Mouse (Mus musculus) limb, embryonic 12.5 days (tissue): ENCODE measurements at regions not wholly inside any gene's neighbourhood (a gene's known extent, or its start where the extent isn't known, plus 50 kb on each side); places are given as distances from the start of the nearest gene placed in this dataset.
A peak's percentile ranks its signal among the peaks of the same experiment; 100 is the strongest.

ENCODE experiments used
- ATAC-seq: fragments of 200-750 bp; cut with Nextera tagmentation; 2 replicates; pipeline ENCODE4 v1.8.0; 2017; ENCODE audit warnings: low read depth, moderate TSS enrichment; ENCODE audit not compliant: insufficient number of reproducible peaks, insufficient read depth, low FRiP score, low TSS enrichment
- H3K27ac ChIP-seq: fragments of 300-500 bp; sonication (generic); 2 replicates; pipeline ENCODE4 v1.5.1; 2016; ENCODE audit warnings: mild to moderate bottlenecking, moderate library complexity
- H3K27me3 ChIP-seq: fragments of 300-500 bp; sonication (generic); 2 replicates; pipeline ENCODE4 v1.6.1; 2016; ENCODE audit warnings: mild to moderate bottlenecking, moderate library complexity
- H3K36me3 ChIP-seq: fragments of 300-500 bp; sonication (generic); 2 replicates; pipeline ENCODE4 v1.6.1; 2016; ENCODE audit warnings: mild to moderate bottlenecking, moderate library complexity
- H3K4me1 ChIP-seq: fragments of 300-500 bp; sonication (generic); replicated peaks from 2 replicates; pipeline ENCODE4 v1.6.1; 2016
- H3K4me2 ChIP-seq: fragments of 300-500 bp; sonication (generic); 2 replicates; pipeline ENCODE4 v1.6.1; 2016; ENCODE audit warnings: mild to moderate bottlenecking, moderate library complexity
- H3K4me3 ChIP-seq: fragments of 300-500 bp; sonication (generic); replicated peaks from 2 replicates; pipeline ENCODE4 v1.5.1; 2016; ENCODE audit warnings: mild to moderate bottlenecking
- H3K9ac ChIP-seq: fragments of 300-500 bp; sonication (generic); replicated peaks from 2 replicates; pipeline ENCODE4 v1.6.1; 2016; ENCODE audit warnings: mild to moderate bottlenecking, moderate library complexity
- H3K9me3 ChIP-seq: fragments of 300-500 bp; sonication (generic); 2 replicates; pipeline ENCODE4 v1.6.1; 2016; ENCODE audit warnings: mild to moderate bottlenecking, moderate library complexity
- WGBS: fragments of 180-500 bp; shearing (Covaris S2); methylation state at CpG from one replicate; pipeline ENCODE4 v1.1.7; 2016; 5-methylcytosine and 5-hydroxymethylcytosine counted together

DNA sequence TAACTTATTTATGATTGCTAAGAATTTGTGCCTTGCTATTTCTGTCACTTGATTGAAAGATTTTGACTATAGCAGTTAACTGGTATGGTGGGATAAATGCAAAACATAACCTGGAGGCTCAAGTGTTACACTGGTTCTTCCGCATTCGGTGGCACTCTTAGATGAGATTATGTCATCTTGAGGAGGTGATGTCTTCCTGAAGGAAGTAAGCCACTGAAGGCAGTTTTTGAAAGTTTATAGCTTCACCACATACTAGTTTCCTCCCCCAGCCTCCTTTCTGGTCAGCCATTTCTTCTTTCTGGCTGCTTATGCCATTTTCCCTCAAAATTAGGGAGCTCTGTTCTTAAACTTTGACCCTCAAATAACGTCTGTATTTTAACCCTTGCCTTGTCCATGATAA lies 710.3 kb upstream of the Slit2 start:
- Histone ChIP-seq H3K4me1 (peaks cover 3% of the 10 kb centered on the region; the same call in 1 of the 2 replicates), H3K27ac (no peak overlapping the region), H3K27me3 (no peaks in the 10 kb centered on the region), H3K9ac (no peak overlapping the region), H3K4me2 (no peak overlapping the region), H3K4me3 (no peak overlapping the region), H3K9me3 (no peaks in the 10 kb centered on the region), H3K36me3 (no peaks in the 10 kb centered on the region)
- ATAC-seq: no peak
- 70% methylated on average over 3 of the region's 3 CpGs for WGBS

DNA sequence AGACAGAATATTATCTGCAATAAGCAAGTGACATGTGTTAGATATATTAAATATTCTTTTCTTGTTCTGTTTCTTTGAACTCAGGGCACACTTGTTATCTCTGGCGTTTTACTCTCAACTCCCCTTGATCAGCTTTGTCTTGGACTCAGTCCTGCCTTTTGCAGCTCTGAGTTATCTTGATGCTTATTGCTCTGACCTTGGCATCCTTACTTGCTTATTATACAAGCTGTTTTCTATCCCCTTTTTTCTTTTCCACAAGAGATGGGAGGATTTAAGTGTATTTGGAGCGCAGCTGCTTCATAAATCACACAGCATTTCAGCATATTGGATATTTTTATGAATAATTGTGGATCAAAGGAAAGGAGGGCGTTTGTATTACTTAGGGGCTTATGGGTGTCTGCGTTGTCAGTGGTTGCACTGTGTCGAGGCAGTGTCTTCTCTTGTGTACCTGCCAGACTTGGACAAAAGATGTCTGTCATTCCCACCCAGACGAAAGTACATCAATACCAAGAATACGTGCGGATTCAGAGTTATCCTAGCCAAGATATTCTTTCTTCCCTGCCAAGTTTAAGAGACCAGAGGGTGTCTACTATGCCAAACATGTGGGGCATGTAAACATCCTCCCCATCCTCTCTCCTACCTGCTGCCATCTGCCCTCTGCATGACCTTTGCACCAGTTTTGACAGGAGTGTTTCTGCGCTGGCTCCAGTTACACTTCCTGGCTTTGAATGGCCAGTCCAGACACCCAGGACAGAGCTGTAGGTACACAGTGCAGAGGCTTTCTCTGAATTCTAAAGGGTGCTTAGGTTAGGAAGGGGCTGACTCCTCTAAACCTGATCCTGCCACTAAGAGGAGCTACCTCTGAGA lies 709.3 kb upstream of the Slit2 start:
- no peak for ATAC-seq
- Histone ChIP-seq H3K9me3 (no peaks in the 10 kb centered on the region), H3K9ac (no peak overlapping the region), H3K4me1 (peaks cover 3% of the 10 kb centered on the region; the same call in 1 of the 2 replicates), H3K27ac (no peak overlapping the region), H3K4me2 (no peak overlapping the region), H3K36me3 (no peaks in the 10 kb centered on the region), H3K4me3 (no peak overlapping the region), H3K27me3 (no peaks in the 10 kb centered on the region)
- 64% methylated on average over 9 of the region's 9 CpGs for WGBS

DNA sequence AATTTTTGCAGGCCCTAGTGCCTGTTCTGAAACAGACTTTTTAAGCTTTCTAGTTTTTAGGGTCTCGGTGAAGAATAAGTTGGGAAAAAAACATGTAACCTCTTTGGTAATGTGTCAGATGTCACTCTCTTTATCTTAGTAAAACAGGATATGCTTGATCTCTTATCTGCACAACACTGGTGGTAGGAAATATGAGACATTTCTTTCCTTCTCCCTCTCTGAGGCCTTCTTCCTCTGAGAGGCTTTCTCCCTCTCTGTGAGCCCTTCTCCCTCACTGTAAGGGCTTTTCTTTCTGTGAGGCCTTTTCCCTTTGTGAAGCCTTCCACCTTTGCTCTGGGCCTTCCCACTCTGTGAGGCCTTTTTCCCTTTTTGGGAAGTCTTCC lies 708.7 kb upstream of the Slit2 start:
- no peak overlapping the region for H3K27ac ChIP-seq
- H3K9ac ChIP-seq: no peak overlapping the region
- H3K4me2 ChIP-seq: no peak overlapping the region
- 72% methylated on average over 1 of the region's 1 CpGs for WGBS
- H3K4me3 ChIP-seq: no peak overlapping the region
- H3K9me3 ChIP-seq: no peaks in the 10 kb centered on the region
- H3K36me3 ChIP-seq: no peaks in the 10 kb centered on the region
- no peak for ATAC-seq
- no peaks in the 10 kb centered on the region for H3K27me3 ChIP-seq
- H3K4me1 ChIP-seq: peaks cover 3% of the 10 kb centered on the region; the same call in 1 of the 2 replicates

DNA sequence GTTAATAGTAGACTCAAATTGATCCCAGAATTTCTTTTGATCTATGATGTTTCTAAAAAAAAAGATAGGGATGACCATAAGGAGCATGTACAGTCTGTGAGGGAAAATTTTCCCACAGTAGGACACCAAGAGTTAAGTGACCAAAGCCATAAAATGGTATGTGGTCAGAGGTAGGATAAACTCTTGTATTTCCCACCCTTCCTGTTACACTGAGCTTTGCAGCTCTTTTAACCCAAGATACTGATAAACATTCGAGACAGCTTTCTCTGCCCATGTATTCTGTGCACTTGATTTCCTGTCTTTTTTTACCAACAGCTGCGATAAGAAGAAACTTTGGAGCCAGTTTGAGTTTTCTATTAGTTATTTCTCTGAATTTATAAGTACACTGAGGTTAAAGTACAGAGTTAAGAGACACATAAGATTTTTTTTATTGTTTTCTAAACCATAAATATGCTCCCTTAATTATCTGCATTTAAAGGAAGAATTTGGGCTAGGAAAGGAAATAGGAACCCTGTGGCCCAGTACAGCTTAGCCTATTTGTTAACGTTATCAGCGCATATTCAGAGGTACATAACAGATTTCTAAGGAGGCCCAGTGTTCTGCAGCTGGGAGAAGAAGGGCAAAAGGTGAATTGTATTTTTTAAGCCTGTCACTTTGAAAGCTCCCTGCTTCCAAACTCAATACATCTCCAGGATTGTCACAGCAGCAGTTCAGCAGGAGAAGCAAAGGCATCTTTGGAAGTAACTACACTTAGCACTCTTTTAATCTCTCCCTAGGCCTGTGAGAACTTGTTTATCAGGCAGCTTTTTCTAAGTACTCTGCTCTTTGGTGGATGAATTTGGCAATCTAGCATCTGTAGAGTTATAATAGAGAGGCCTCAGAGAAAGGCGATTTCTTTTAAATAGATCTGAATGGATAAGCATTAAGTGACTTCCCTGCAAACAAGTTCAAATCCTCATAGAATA lies 706.4 kb upstream of the Slit2 start:
- Histone ChIP-seq H3K9ac (no peak overlapping the region), H3K4me2 (no peak overlapping the region), H3K27me3 (no peaks in the 10 kb centered on the region), H3K27ac (no peak overlapping the region), H3K36me3 (no peaks in the 10 kb centered on the region), H3K4me3 (no peak overlapping the region), H3K9me3 (no peaks in the 10 kb centered on the region), H3K4me1 (peaks cover 3% of the 10 kb centered on the region; the same call in 1 of the 2 replicates)
- WGBS: 51% methylated on average over 5 of the region's 5 CpGs
- no peak for ATAC-seq

DNA sequence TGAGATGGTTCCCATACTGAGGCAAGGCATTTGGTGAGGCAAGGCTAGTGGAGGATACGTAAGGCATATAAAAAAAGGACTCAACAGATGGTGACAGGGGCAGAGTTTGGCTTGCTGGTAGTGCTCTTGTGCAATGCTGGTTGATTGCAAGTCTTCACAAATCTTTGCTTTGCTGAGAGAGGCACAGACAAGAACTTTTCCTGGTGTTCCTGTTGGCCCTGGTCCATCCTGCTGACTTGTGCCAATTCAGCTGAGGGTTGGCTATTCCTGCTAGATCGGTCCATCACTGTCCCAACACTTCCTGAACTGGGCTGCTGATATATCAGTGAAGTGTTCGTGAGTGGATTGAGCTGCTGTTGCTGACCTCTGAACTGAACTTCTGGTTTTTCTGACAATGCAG lies 703.3 kb upstream of the Slit2 start:
- Histone ChIP-seq H3K4me1 (no peaks in the 10 kb centered on the region), H3K9me3 (no peaks in the 10 kb centered on the region), H3K27ac (no peak overlapping the region), H3K4me2 (no peak overlapping the region), H3K36me3 (no peaks in the 10 kb centered on the region), H3K4me3 (no peak overlapping the region), H3K9ac (no peak overlapping the region), H3K27me3 (no peaks in the 10 kb centered on the region)
- 95% methylated on average over 3 of the region's 3 CpGs for WGBS
- no peak for ATAC-seq

DNA sequence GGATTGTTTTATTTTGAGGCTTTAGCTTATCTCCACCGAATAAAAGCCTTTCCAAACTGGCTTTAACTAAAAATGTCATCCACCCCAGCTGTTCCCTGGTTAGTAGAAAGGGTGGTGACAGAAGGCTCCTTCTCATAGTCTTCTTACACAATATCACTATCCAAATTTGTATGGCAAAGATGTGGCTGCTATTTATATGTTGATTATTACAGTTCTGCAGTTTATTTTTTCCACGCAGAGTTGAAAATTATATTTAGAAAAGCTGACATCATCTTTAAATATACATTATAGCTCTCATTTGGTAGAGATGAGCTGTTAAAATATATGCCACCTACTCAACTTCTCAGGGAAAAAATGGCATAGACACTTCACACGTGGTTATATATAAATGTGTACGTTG lies 683.3 kb upstream of the Slit2 start:
- Histone ChIP-seq H3K4me1 (no peaks in the 10 kb centered on the region), H3K9me3 (no peaks in the 10 kb centered on the region), H3K27me3 (no peaks in the 10 kb centered on the region), H3K27ac (no peak overlapping the region), H3K36me3 (no peaks in the 10 kb centered on the region), H3K9ac (no peak overlapping the region), H3K4me2 (no peak overlapping the region), H3K4me3 (no peak overlapping the region)
- 88% methylated on average over 4 of the region's 4 CpGs for WGBS
- no peak for ATAC-seq

DNA sequence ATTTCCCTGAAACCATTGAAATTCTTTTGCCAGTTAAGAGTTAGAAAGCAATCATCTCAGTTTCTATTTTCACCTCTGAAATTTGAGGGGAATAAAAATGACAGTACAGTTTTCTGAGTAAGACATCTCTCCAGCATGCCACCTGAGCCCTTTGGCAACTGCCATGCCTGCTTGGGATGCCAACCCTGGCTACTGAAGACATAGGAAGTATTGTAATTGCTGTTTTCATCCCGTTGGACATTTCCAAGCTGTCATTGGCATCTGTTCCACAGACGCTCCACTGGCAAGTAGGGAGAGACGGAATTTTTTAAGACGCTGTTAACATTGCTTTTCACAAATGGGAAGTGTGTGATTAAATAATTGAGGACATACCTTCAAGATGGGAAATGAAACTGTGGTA lies 665.4 kb upstream of the Slit2 start:
- Histone ChIP-seq H3K36me3 (no peaks in the 10 kb centered on the region), H3K4me1 (peaks cover 9% of the 10 kb centered on the region; the same call in 1 of the 2 replicates), H3K27me3 (no peaks in the 10 kb centered on the region; the same call in 1 of the 2 replicates), H3K27ac (no peak overlapping the region), H3K4me3 (no peak overlapping the region), H3K9ac (no peak overlapping the region), H3K9me3 (no peaks in the 10 kb centered on the region), H3K4me2 (no peak overlapping the region)
- WGBS: 73% methylated on average over 4 of the region's 4 CpGs
- no peak for ATAC-seq

DNA sequence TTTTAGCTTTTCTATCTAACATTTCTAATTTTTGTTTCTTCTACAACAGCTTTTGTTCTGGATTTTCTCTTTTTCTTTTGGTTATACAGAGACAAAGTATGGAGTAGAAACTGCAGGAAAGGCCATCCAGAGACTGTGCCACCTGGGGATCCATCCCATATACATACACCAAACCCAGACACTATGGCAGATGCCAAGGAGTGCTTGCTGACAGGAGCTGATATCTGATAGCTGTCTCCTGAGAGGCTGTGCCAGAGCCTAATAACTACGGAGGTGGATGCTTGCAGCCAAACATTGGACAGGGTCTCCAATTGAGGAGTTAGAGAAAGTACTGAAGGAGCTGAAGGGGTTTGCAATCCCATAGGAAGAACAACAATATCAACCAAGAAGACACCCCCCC lies 664.8 kb upstream of the Slit2 start:
- Histone ChIP-seq H3K9ac (no peak overlapping the region), H3K4me1 (peaks cover 15% of the 10 kb centered on the region), H3K4me2 (no peak overlapping the region), H3K9me3 (no peaks in the 10 kb centered on the region), H3K36me3 (no peaks in the 10 kb centered on the region), H3K4me3 (no peak overlapping the region), H3K27ac (no peak overlapping the region), H3K27me3 (no peaks in the 10 kb centered on the region; the same call in 1 of the 2 replicates)
- no peak for ATAC-seq
- 64% methylated on average over 1 of the region's 1 CpGs for WGBS

DNA sequence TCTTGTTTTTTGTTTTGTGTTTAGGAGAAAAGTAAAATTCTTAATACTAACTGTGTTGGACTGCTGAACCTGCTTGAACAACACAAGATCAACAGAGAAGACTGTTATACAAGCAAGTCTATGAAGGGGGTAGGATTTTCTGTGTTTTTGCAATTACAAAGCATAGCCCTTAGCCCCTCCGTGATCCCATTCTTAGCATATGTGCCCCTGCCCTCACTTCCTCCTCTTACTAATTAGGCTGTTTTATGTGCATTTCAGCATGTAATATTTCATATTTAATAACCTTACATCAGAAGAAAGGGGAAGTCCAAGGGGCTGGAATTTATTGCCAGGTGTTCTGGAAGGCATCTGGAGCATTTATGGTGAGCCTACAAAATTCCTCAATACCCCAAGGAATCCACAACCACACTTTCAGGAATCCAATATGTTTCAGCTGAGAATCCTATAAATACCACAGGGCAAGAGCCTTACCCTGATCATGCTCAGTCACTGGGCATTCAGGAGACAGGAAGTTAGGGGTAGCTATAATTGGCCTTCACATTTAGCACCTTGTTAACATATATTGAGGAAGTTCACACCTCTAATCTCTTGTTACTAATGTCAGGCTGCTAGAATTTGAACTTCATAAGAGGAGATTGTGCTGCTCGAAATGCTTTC lies 660.3 kb upstream of the Slit2 start:
- Histone ChIP-seq H3K36me3 (no peaks in the 10 kb centered on the region), H3K27ac (no peak overlapping the region), H3K4me3 (no peak overlapping the region), H3K4me1 (peaks cover 17% of the 10 kb centered on the region), H3K9ac (no peak overlapping the region), H3K9me3 (no peaks in the 10 kb centered on the region), H3K27me3 (no peaks in the 10 kb centered on the region; the same call in 1 of the 2 replicates), H3K4me2 (no peak overlapping the region)
- 4% methylated on average over 2 of the region's 2 CpGs for WGBS
- peak; percentile 94 for ATAC-seq

DNA sequence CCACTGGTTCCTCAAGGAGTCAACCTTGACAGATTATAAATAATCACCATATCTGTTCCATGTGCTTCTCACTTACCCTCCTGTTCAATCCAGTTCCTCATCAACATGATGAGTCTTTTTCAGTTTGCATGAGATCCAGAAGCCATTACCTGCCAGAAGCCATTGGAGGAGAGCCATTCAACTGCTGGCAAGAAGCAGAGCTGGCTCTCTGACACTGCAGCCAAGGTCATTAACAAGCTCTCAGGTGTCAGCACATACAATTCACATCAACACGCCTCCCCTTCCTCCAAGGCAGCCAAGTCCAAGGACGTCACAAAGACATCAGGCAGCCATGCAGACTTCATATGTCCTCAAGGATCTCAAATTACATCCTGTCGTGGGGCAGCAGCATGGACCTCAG lies 648.6 kb upstream of the Slit2 start:
- no peaks in the 10 kb centered on the region for H3K4me1 ChIP-seq
- no peak overlapping the region for H3K4me2 ChIP-seq
- no peak overlapping the region for H3K4me3 ChIP-seq
- H3K27me3 ChIP-seq: no peaks in the 10 kb centered on the region
- no peaks in the 10 kb centered on the region for H3K9me3 ChIP-seq
- H3K9ac ChIP-seq: no peak overlapping the region
- ATAC-seq: no peak
- WGBS: 57% methylated on average over 3 of the region's 3 CpGs
- H3K27ac ChIP-seq: no peak overlapping the region
- H3K36me3 ChIP-seq: no peaks in the 10 kb centered on the region

DNA sequence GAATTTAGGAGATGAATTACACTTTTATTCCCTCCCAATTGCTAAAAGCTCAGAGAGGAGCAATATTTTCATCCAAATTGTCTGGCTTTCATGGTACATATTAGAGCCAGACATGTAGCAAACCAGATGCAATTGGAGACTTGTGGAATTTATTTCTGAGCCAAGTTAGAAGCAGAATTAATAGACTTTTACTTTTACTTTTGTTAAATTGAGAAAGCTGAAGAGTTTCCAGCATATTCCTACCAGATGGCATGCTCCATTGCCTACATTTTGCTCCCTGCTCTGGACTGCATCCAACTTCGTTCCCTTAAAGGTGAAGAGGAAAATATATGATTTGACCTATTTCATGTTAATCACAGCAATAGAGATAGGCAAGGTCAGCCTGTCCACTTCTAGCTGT lies 646.4 kb upstream of the Slit2 start:
- Histone ChIP-seq H3K27ac (no peak overlapping the region), H3K9me3 (no peaks in the 10 kb centered on the region), H3K4me1 (no peaks in the 10 kb centered on the region), H3K4me3 (no peak overlapping the region), H3K4me2 (no peak overlapping the region), H3K27me3 (no peaks in the 10 kb centered on the region), H3K9ac (no peak overlapping the region), H3K36me3 (no peaks in the 10 kb centered on the region)
- ATAC-seq: no peak
- WGBS: 69% methylated on average over 1 of the region's 1 CpGs
